Mouse (Mus musculus) stomach, embryonic 16.5 days (tissue): ENCODE measurements around the gene Nol9. TPM values are rescaled to one million over a fixed set of nuclear protein-coding genes. Genes with fewer than 3 reads are reported as not detected.

ENCODE experiments used
- ATAC-seq: fragments of 200-750 bp; cut with Nextera tagmentation; 2 replicates; pipeline ENCODE4 v1.8.0; 2017; ENCODE audit warnings: moderate number of reproducible peaks, moderate TSS enrichment; ENCODE audit not compliant: insufficient read depth, low FRiP score
- H3K27ac ChIP-seq: fragments of 300-500 bp; sonication (generic); 2 replicates; pipeline ENCODE4 v1.5.1; 2014; ENCODE audit warnings: low read length
- H3K27me3 ChIP-seq: fragments of 300-500 bp; sonication (generic); 2 replicates; pipeline ENCODE4 v1.6.1; 2014; ENCODE audit warnings: low read length, control low read depth, mixed read lengths; ENCODE audit not compliant: control insufficient read depth, insufficient read depth
- H3K36me3 ChIP-seq: fragments of 300-500 bp; sonication (generic); 2 replicates; pipeline ENCODE4 v1.6.1; 2014; ENCODE audit warnings: low read length; ENCODE audit not compliant: control insufficient read depth, insufficient read depth
- H3K4me1 ChIP-seq: fragments of 300-500 bp; sonication (generic); 2 replicates; pipeline ENCODE4 v1.6.1; 2014; ENCODE audit warnings: low read length, control low read depth, mixed read lengths; ENCODE audit not compliant: control insufficient read depth, insufficient read depth
- H3K4me2 ChIP-seq: fragments of 300-500 bp; sonication (generic); 2 replicates; pipeline ENCODE4 v1.6.1; 2014; ENCODE audit warnings: low read depth, low read length, mixed read lengths
- H3K4me3 ChIP-seq: fragments of 300-500 bp; sonication (generic); replicated peaks from 2 replicates; pipeline ENCODE4 v1.5.1; 2014; ENCODE audit warnings: mild to moderate bottlenecking, low read length
- H3K9ac ChIP-seq: fragments of 300-500 bp; sonication (generic); 2 replicates; pipeline ENCODE4 v1.6.1; 2014; ENCODE audit warnings: low read length
- H3K9me3 ChIP-seq: fragments of 300-500 bp; sonication (generic); replicated peaks from 2 replicates; pipeline ENCODE4 v1.6.1; 2016; ENCODE audit warnings: low read length, control low read depth; ENCODE audit not compliant: control insufficient read depth
- whole genome bisulfite sequencing: fragments of 180-500 bp; shearing (Covaris S2); extraction: QIAGEN DNeasy Blood & Tissue Kit; methylation state at CpG from one replicate; pipeline ENCODE4 v1.1.7; 2014; 5-methylcytosine and 5-hydroxymethylcytosine counted together
- polyA plus RNA-seq: library from polyadenylated mRNA; unstranded; fragments of >200 nt; fragmentation: Nextera tagmentation; extraction: Ambion mirVana; gene quantifications from 2 replicates; pipeline ENCODE4 v1.2.1, GENCODE M21; 2015

Gene Nol9
- polyA plus RNA-seq, 1 experiment from 2014 or later = 20.9 TPM

DNA sequence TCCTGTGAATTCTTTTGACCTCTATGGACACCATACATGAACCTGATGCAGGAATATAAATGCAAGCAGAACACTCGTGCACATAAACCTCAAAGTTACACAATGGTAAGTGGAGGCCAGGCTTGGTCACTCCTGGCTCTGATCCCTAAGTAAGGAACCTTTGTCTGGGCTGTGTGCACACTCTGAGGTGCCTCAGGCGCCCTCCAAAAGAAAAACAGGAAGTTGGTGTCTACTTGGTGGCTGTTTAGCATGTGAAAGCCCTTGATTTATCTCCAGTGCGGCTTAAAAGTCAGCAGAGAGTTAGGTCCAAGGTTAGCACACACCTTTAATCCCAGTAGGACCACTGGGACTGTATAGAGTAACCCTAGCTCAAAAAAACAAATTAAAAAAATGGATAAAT is 39.6 kb upstream of the Nol9 start:
- ATAC-seq = no peak
- Histone ChIP-seq H3K4me1 (peaks cover 8% of the 10 kb centered on the region; the same call in 1 of the 2 replicates), H3K4me3 (no peak overlapping the region), H3K4me2 (no peak overlapping the region), H3K27me3 (no peaks in the 10 kb centered on the region), H3K9me3 (no peaks in the 10 kb centered on the region), H3K36me3 (no peaks in the 10 kb centered on the region), H3K9ac (no peak overlapping the region), H3K27ac (no peak overlapping the region)
- WGBS = 54% methylated on average over 3 of the region's 3 CpGs

DNA sequence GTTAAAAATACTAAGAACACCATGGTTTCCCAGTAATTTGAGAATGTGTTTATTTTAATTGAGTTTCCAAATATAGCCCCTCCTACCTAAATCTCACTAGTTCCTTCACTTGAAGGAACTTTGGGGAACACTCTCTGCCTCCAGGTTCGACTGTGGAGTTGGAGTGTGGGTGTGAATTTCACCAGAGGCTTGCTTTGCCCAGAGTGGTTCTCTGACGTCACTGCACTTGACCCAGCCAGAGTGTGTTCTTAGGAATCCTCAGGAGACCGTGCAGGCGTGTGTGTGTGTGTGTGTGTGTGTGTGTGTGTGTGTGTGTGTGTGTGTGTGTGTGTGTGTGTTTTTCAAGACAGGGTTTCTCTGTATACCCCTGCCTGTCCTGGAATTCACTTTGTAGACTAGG is 38.2 kb upstream of the Nol9 start:
- WGBS = 22% methylated on average over 4 of the region's 4 CpGs

DNA sequence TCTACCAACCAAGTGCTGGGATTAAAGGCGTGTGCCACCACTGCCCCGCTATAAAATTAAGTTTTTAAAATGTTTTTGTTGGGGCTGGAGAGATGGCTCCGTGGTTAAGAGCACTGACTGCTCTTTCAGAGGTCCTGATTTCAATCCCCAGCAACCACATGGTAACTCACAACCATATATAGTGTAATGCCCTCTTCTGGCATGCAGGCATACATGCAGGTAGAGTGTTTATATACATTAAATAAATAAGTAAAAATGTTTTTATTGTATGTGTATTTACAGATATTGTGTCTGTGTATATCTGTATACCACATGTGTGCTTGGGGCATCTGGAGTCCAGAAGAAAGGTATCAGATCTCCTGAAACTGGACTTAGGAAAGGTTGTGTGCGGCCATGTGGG is 37.8 kb upstream of the Nol9 start:
- H3K36me3 ChIP-seq = no peaks in the 10 kb centered on the region
- ATAC-seq = no peak
- H3K9ac ChIP-seq = no peak overlapping the region
- no peaks in the 10 kb centered on the region for H3K27me3 ChIP-seq
- H3K4me1 ChIP-seq = peaks cover 8% of the 10 kb centered on the region; the same call in 1 of the 2 replicates
- WGBS = 61% methylated on average over 4 of the region's 4 CpGs
- H3K4me2 ChIP-seq = no peak overlapping the region
- no peak overlapping the region for H3K27ac ChIP-seq
- H3K4me3 ChIP-seq = no peak overlapping the region
- H3K9me3 ChIP-seq = no peaks in the 10 kb centered on the region

More for the DNA sequence above, 38.2 kb upstream of the Nol9 start:
- no peak overlapping the region for H3K4me2 ChIP-seq
- peaks cover 8% of the 10 kb centered on the region; the same call in 1 of the 2 replicates for H3K4me1 ChIP-seq
- no peaks in the 10 kb centered on the region for H3K27me3 ChIP-seq
- H3K27ac ChIP-seq = no peak overlapping the region
- H3K4me3 ChIP-seq = no peak overlapping the region
- H3K36me3 ChIP-seq = no peaks in the 10 kb centered on the region
- H3K9me3 ChIP-seq = no peaks in the 10 kb centered on the region
- H3K9ac ChIP-seq = no peak overlapping the region
- no peak for ATAC-seq

DNA sequence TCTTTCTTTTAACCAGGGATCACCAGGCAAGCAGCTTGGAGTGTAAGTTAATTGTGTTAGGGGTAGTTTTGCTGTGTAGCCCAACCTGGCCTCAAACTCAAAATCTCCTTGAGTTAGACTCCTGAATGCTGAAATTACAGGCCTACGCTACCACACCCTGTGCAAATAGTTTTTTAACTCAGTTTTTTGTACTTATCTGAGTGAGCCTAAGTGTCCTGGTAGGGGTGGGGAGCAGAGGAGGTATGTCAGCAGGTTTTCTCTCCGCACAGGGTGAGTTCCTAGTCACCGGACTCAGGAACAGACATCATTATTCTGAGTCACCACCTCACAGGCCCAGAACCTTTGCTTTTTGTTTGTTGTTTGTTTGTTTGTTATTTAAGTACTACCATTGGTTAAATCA is 37.1 kb upstream of the Nol9 start:
- no peak overlapping the region for H3K4me2 ChIP-seq
- H3K27me3 ChIP-seq = no peaks in the 10 kb centered on the region
- H3K4me1 ChIP-seq = peaks cover 12% of the 10 kb centered on the region; the same call in 1 of the 2 replicates
- H3K9me3 ChIP-seq = no peaks in the 10 kb centered on the region
- no peak overlapping the region for H3K9ac ChIP-seq
- H3K27ac ChIP-seq = no peak overlapping the region
- no peak for ATAC-seq
- 70% methylated on average over 3 of the region's 3 CpGs for WGBS
- no peak overlapping the region for H3K4me3 ChIP-seq
- no peaks in the 10 kb centered on the region for H3K36me3 ChIP-seq

DNA sequence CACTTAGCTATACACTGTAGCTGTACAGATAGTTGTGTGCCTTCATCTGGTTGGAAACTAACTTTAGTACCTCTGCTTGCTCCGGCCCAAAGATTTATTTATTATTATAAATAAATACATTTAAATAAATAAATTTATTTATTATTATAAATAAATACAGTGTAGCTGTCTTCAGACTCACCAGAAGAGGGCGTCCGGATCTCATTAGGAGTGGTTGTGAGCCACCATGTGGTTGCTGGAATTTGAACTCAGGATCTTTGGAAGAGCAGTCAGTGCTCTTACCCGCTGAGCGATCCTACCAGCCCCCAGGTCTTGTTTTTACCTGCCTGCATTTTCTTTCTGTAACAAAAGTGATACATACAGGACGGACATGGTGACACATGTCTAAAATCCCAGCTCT is 33.0 kb upstream of the Nol9 start:
- no peak overlapping the region for H3K9ac ChIP-seq
- peaks cover 32% of the 10 kb centered on the region for H3K4me1 ChIP-seq
- H3K27ac ChIP-seq = no peak overlapping the region
- no peaks in the 10 kb centered on the region for H3K36me3 ChIP-seq
- no peak overlapping the region for H3K4me2 ChIP-seq
- no peaks in the 10 kb centered on the region for H3K9me3 ChIP-seq
- ATAC-seq = no peak
- 73% methylated on average over 6 of the region's 6 CpGs for WGBS
- no peaks in the 10 kb centered on the region for H3K27me3 ChIP-seq
- H3K4me3 ChIP-seq = no peak overlapping the region

DNA sequence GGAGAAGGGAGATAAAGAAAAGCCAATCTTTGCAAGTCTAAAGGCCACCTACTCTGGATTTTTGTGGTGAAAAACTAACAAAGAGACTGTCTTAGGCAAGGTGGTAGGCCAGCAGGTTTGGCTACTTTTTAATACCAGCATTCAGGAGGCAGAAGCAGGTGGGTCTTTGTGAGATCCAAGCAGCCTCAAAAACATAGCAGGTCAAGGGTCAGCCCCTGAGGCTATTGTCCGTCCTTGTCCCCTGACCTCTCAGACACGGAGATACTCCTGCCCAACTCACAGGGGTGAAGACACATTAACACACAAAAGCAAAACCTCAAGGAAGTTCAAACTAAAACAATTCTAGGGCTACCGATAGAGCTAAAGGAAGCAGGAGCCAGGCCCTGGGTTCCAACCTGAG is 32.3 kb upstream of the Nol9 start:
- H3K4me2 ChIP-seq = no peak overlapping the region
- H3K4me1 ChIP-seq = peaks cover 38% of the 10 kb centered on the region
- H3K9ac ChIP-seq = no peak overlapping the region
- no peak for ATAC-seq
- peak overlapping the region; percentile 93; the same call in 1 of the 2 replicates for H3K27ac ChIP-seq
- no peaks in the 10 kb centered on the region for H3K36me3 ChIP-seq
- H3K27me3 ChIP-seq = no peaks in the 10 kb centered on the region
- H3K9me3 ChIP-seq = no peaks in the 10 kb centered on the region
- WGBS = 42% methylated on average over 3 of the region's 3 CpGs
- H3K4me3 ChIP-seq = no peak overlapping the region

DNA sequence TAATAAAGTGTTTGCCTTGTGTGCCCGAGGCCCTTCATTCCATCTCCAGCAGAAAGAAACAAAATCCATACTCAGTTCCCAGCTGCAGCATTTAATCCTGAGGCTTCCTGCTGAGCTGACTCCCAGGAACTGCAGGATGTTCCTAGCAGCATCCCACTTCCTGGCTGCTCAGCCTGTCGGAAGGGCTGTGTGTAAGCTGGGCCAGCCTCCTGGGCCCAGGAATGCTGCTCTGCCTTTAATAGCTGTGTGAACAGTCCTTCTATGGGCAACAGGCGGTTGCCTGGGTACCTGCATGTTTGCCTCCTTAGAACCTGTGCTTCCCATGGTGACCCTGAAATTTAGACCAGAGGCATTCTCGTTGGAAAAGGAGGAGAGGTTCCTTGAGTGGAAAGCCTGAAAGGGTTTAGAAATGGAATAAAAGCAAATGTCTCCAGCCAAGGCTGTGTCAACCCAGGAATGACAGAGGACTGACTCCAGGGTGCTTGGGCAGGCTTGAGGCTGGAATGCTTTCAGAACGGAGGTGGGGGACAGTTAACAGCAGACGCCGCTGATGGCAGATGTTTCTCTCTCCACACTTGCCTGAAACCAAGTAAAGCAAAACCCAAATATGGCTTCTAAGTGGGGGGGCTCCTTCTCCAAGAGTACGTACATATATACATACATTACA is 31.5 kb upstream of the Nol9 start:
- no peaks in the 10 kb centered on the region; the same call in 1 of the 2 replicates for H3K36me3 ChIP-seq

DNA sequence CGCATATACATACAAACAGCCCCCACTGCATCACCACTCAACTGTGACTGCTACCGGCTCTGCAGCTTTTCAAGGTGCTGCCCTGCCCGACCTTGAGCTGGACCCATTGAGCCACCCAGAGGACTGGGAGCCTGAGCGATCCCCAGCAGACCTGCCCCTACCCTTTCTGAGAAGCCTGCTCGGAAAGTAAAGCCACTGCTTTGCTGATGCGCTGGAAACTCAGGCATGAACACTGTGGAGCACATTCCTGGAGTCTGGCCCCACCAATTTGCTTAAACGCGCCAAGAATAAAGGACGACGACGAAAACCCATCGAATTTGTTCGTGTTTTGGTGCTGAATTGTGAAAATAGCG is 31.0 kb upstream of the Nol9 start:
- H3K9ac ChIP-seq = peak overlapping the region; percentile 82
- no peaks in the 10 kb centered on the region for H3K27me3 ChIP-seq
- H3K4me3 ChIP-seq = peak overlapping the region; percentile 68
- peaks cover 43% of the 10 kb centered on the region for H3K4me1 ChIP-seq
- no peaks in the 10 kb centered on the region for H3K9me3 ChIP-seq
- peak overlapping the region; percentile 99 for H3K4me2 ChIP-seq
- ATAC-seq = no peak
- H3K27ac ChIP-seq = peak overlapping the region; percentile 93
- 1% methylated on average over 14 of the region's 14 CpGs for WGBS
- no peaks in the 10 kb centered on the region; the same call in 1 of the 2 replicates for H3K36me3 ChIP-seq

More for the DNA sequence above, 31.5 kb upstream of the Nol9 start:
- Histone ChIP-seq H3K9ac (peak overlapping the region; percentile 82), H3K4me1 (peaks cover 43% of the 10 kb centered on the region), H3K27ac (peak overlapping the region; percentile 93), H3K4me3 (peak overlapping the region; percentile 68), H3K4me2 (peak overlapping the region; percentile 99), H3K9me3 (no peaks in the 10 kb centered on the region), H3K27me3 (no peaks in the 10 kb centered on the region)
- peak; percentile 31; the same call in 1 of the 2 replicates for ATAC-seq
- 8% methylated on average over 8 of the region's 8 CpGs for WGBS

DNA sequence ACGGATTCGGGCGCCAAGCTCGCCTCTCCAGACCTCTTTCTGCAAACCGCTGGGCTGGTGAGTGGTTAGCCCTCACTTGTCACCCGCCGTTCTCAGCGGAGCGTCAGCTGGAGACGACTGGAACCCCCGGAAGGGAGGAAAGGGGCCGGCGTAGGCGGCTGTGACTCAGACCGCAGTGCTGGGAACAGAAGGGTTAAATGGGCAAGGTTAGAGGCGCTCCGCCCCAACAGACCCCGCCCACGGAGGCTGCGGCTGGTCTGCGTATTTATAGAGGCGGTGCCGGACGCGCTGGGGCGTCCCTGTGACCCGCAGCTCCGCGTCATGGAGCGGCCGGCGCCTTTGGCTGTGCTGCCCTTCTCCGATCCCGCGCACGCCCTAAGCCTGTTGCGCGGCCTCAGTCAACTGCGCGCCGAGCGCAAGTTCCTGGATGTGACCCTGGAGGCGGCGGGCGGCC is 30.5 kb upstream of the Nol9 start, which contains the start of gene Klhl21:
TSS of gene Klhl21 (plus strand) at position 182 of the 454 bp plus-strand sequence.
- peaks cover 43% of the 10 kb centered on the region for H3K4me1 ChIP-seq
- peak within 1 kb of the TSS; percentile 93 for H3K27ac ChIP-seq
- H3K4me2 ChIP-seq = peak within 1 kb of the TSS; percentile 99
- H3K36me3 ChIP-seq = no peaks in the 10 kb centered on the region; the same call in 1 of the 2 replicates
- H3K4me3 ChIP-seq = peak within 1 kb of the TSS; percentile 68
- H3K9ac ChIP-seq = peak within 1 kb of the TSS; percentile 82
- WGBS = under 1% methylated on average over 44 of the region's 45 CpGs
- H3K27me3 ChIP-seq = no peaks in the 10 kb centered on the region
- H3K9me3 ChIP-seq = no peaks in the 10 kb centered on the region
- ATAC-seq = peak; percentile 92
